Comparison of ENCODE assay signal across 8 mouse cellular contexts in genomic region chr16:32278396-32278795, GRCm38 (mm10). TPM values are rescaled to one million over a fixed set of nuclear protein-coding genes. Genes with fewer than 3 reads are reported as not detected.
DNase-seq lines count a peak whose midpoint lies in the region; ATAC-seq and TF ChIP-seq lines count a peak whose summit lies in the region.

No protein-coding gene starts in this region.

- peak overlapping the region; percentile 89 for H3K9ac ChIP-seq in heart, embryonic 14.5 days (ENCODE audit: low read length)
- peak overlapping the region; percentile 100; the same call in 1 of the 2 replicates for H3K9ac ChIP-seq in ES-E14 (ENCODE audit: insufficient read depth, low read depth, low read length, poor library complexity, severe bottlenecking)
- H3K9ac ChIP-seq in hindbrain, embryonic 11.5 days (ENCODE audit: low read depth, low read length): peak overlapping the region; percentile 88
- H3K9ac ChIP-seq in midbrain, embryonic 13.5 days (replicated peaks): peak overlapping the region; percentile 86

- H3K27ac ChIP-seq in heart, embryonic 14.5 days (replicated peaks in 1 of 2; ENCODE audit: control insufficient read depth in 1 of 2, insufficient read depth in 1 of 2, low read depth in 2 of 2, low read length in 2 of 2): peak overlapping the region; percentile 96; a peak in 3 of 4 replicates
- peak overlapping the region; percentile 99; the same call in 1 of the 2 replicates for H3K27ac ChIP-seq in ES-E14 (ENCODE audit: insufficient read depth, low read depth, low read length, poor library complexity, severe bottlenecking)
- H3K27ac ChIP-seq in hindbrain, embryonic 11.5 days (ENCODE audit: low read depth, low read length): peak overlapping the region; percentile 86; the same call in 1 of the 2 replicates
- peak overlapping the region; percentile 95; the same call in 1 of the 2 replicates for H3K27ac ChIP-seq in midbrain, embryonic 13.5 days

- peak overlapping the region; percentile 70 for H3K4me2 ChIP-seq in heart, embryonic 14.5 days (ENCODE audit: low read length)
- H3K4me2 ChIP-seq in hindbrain, embryonic 11.5 days (replicated peaks; ENCODE audit: low read depth, low read length): peak overlapping the region; percentile 67
- H3K4me2 ChIP-seq in midbrain, embryonic 13.5 days (replicated peaks): peak overlapping the region; percentile 59

- 55% methylated on average over 7 of the region's 7 CpGs for WGBS in heart, embryonic 14.5 days
- WGBS in hindbrain, embryonic 11.5 days: 59% methylated on average over 7 of the region's 7 CpGs
- WGBS in midbrain, embryonic 13.5 days: 63% methylated on average over 7 of the region's 7 CpGs

- H3K9me3 ChIP-seq in heart, embryonic 14.5 days (ENCODE audit: control insufficient read depth, low read length): peaks cover 9% of the 10 kb centered on the region; the same call in 1 of the 2 replicates
- H3K9me3 ChIP-seq in ES-E14 (ENCODE audit: control insufficient read depth, insufficient read depth, low read depth, low read length): no peaks in the 10 kb centered on the region
- no peaks in the 10 kb centered on the region for H3K9me3 ChIP-seq in hindbrain, embryonic 11.5 days (ENCODE audit: control insufficient read depth, low read length)
- H3K9me3 ChIP-seq in midbrain, embryonic 13.5 days: no peaks in the 10 kb centered on the region

- ATAC-seq in heart, embryonic 14.5 days (ENCODE audit: insufficient number of reproducible peaks, insufficient read depth, low FRiP score, low read depth): no peak
- ATAC-seq in hindbrain, embryonic 11.5 days (ENCODE audit: low FRiP score): no peak
- ATAC-seq in midbrain, embryonic 13.5 days: no peak

- H3K4me3 ChIP-seq in heart, embryonic 14.5 days (ENCODE audit: control insufficient read depth in 1 of 2, insufficient read depth in 1 of 2, low read depth in 1 of 2, low read length in 2 of 2): peak overlapping the region; percentile 72 to 100
- H3K4me3 ChIP-seq in ES-E14 (ENCODE audit: insufficient read depth in 1 of 2, low read depth in 1 of 2, low read length in 2 of 2, poor library complexity in 1 of 2, severe bottlenecking in 1 of 2): peak overlapping the region; percentile 92 to 99
- peak overlapping the region; percentile 75 for H3K4me3 ChIP-seq in hindbrain, embryonic 11.5 days (ENCODE audit: low read depth, low read length)
- H3K4me3 ChIP-seq in midbrain, embryonic 13.5 days (replicated peaks): peak overlapping the region; percentile 84

- H3K27me3 ChIP-seq in heart, embryonic 14.5 days (ENCODE audit: control insufficient read depth, insufficient read depth, low read length): no peaks in the 10 kb centered on the region
- no peaks in the 10 kb centered on the region for H3K27me3 ChIP-seq in hindbrain, embryonic 11.5 days (ENCODE audit: control insufficient read depth, insufficient read depth, low read length)
- H3K27me3 ChIP-seq in midbrain, embryonic 13.5 days: no peaks in the 10 kb centered on the region

- intact Hi-C loops in heart, postnatal 10 days (cut with DNase I): loop anchor here (2.0 to 5.0 kb wide), 2 partner anchors 54 to 184 kb away; partner anchors contain the start of gene Ubxn7
- intact Hi-C loops in left cerebral cortex, postnatal 25 days (cut with DNase I): no loop called here

- no peak for DNase-seq in heart, postnatal 10 days
- DNase-seq in ES-E14 (ENCODE audit: low read depth, low spot score): no peak
- DNase-seq in hindbrain, embryonic 11.5 days (ENCODE audit: low spot score): no peak
- no peak for DNase-seq in right cerebral cortex, postnatal 36 days (ENCODE audit: low spot score in 2 of 2)
- DNase-seq in adrenal gland, adult 8-10 months: no peak
- DNase-seq in left cerebral cortex, postnatal 25 days (ENCODE audit: low spot score in 2 of 2): no peak

- H3K36me3 ChIP-seq in heart, embryonic 14.5 days (ENCODE audit: control insufficient read depth, insufficient read depth, low read length): peaks cover 18% of the 10 kb centered on the region
- H3K36me3 ChIP-seq in ES-E14 (ENCODE audit: control insufficient read depth, insufficient read depth, low read length, poor library complexity, severe bottlenecking): peaks cover 9% of the 10 kb centered on the region
- 0 out of 2 replicates have a peak, but pooled peaks cover 2% of the 10 kb centered on the region for H3K36me3 ChIP-seq in hindbrain, embryonic 11.5 days (ENCODE audit: control insufficient read depth, insufficient read depth, low read length)
- H3K36me3 ChIP-seq in midbrain, embryonic 13.5 days: peaks cover 17% of the 10 kb centered on the region

- peaks cover 0 to 15% of the 10 kb centered on the region in 2 experiments; a peak in 2 of 4 replicates for H3K4me1 ChIP-seq in heart, embryonic 14.5 days (ENCODE audit: control insufficient read depth in 2 of 2, insufficient read depth in 2 of 2, low read length in 2 of 2)
- H3K4me1 ChIP-seq in ES-E14 (ENCODE audit: control insufficient read depth in 2 of 2, insufficient read depth in 2 of 2, low read length in 2 of 2, poor library complexity in 1 of 2): peaks cover 0 to 9% of the 10 kb centered on the region in 2 experiments; a peak in 3 of 4 replicates
- H3K4me1 ChIP-seq in hindbrain, embryonic 11.5 days (replicated peaks; ENCODE audit: control insufficient read depth, insufficient read depth, low read length): no peaks in the 10 kb centered on the region
- peaks cover 45% of the 10 kb centered on the region for H3K4me1 ChIP-seq in midbrain, embryonic 13.5 days (replicated peaks)

- in situ Hi-C loops in ES-E14 (cut with MboI; ENCODE audit: low sequenced_read_pairs in 2 of 2, unreplicated experiment in 2 of 2): no loop called here

TF ChIP-seq in ES-E14, 5 proteins besides CTCF, POLR2A, EP300 and RAD21:
- TF ChIP-seq ZNF384 (IDR thresholded peaks at IDR 0.05; ENCODE audit: low read depth, low read length) (no peak), CHD2 (IDR thresholded peaks at IDR 0.05; ENCODE audit: low read depth, low read length) (no peak), HCFC1 (IDR thresholded peaks at IDR 0.05; ENCODE audit: borderline replicate concordance, insufficient read depth, low read length) (no peak), ZC3H11A (IDR thresholded peaks at IDR 0.05; ENCODE audit: borderline replicate concordance, low read depth, low read length) (no peak), MAFK (IDR thresholded peaks at IDR 0.05; ENCODE audit: insufficient read depth, low read depth, low read length) (no peak)
TF ChIP-seq in ES-E14: peak in this region for 0.

RNA-seq across cellular contexts. Expression of gene Rnf168, which starts 1.1 kb away (rescaled TPM):
- polyA plus RNA-seq in heart, embryonic 14.5 days (2014; fragmentation: Nextera tagmentation; extraction: Ambion mirVana): 18.1 and 18.8 TPM in 2 replicates
- total RNA-seq in heart, postnatal 10 days (2021): 10 to 100 TPM; 16.1 to 18.5 TPM
- 21.3 and 28.2 TPM in 2 replicates for total RNA-seq in ES-E14 (2012; rRNA removed)
- 25.8 and 31.1 TPM in 2 replicates for polyA plus RNA-seq in hindbrain, embryonic 11.5 days (2014; fragmentation: Nextera tagmentation; extraction: Ambion mirVana)
- polyA plus RNA-seq in midbrain, embryonic 13.5 days (2015; fragmentation: Nextera tagmentation; extraction: Ambion mirVana): 26.9 and 29.7 TPM in 2 replicates
- 10 to 100 TPM; 24.5 to 30.2 (median 26.0) TPM for total RNA-seq in adrenal gland, adult 8-10 months (2022)
- 10 to 100 TPM; 27.7 TPM for total RNA-seq in left cerebral cortex, postnatal 25 days (2021)

RNA-seq across cellular contexts. Expression of gene Smco1, which starts 7.1 kb away (rescaled TPM):
- 0.14 TPM in 1 of 2 replicates, not detected in the other for polyA plus RNA-seq in heart, embryonic 14.5 days (2014; fragmentation: Nextera tagmentation; extraction: Ambion mirVana)
- 1 to 10 TPM; 7.9 to 9.6 TPM for total RNA-seq in heart, postnatal 10 days (2021)
- total RNA-seq in ES-E14 (2012; rRNA removed): not detected in 2 replicates
- not detected in 2 replicates for polyA plus RNA-seq in hindbrain, embryonic 11.5 days (2014; fragmentation: Nextera tagmentation; extraction: Ambion mirVana)
- 0.14 and 0.15 TPM in 2 replicates for polyA plus RNA-seq in midbrain, embryonic 13.5 days (2015; fragmentation: Nextera tagmentation; extraction: Ambion mirVana)
- not detected for total RNA-seq in adrenal gland, adult 8-10 months (2022)
- total RNA-seq in left cerebral cortex, postnatal 25 days (2021): under 1 TPM in 1 of 2 experiments, not detected in 1; 0.50 TPM

RNA-seq across cellular contexts. Expression of gene Wdr53, which starts 31.4 kb away (rescaled TPM):
- 10.9 and 11.5 TPM in 2 replicates for polyA plus RNA-seq in heart, embryonic 14.5 days (2014; fragmentation: Nextera tagmentation; extraction: Ambion mirVana)
- 1 to 10 TPM; 6.8 to 6.9 TPM for total RNA-seq in heart, postnatal 10 days (2021)
- total RNA-seq in ES-E14 (2012; rRNA removed): 11.5 and 14.9 TPM in 2 replicates
- polyA plus RNA-seq in hindbrain, embryonic 11.5 days (2014; fragmentation: Nextera tagmentation; extraction: Ambion mirVana): 16.6 and 18.8 TPM in 2 replicates
- polyA plus RNA-seq in midbrain, embryonic 13.5 days (2015; fragmentation: Nextera tagmentation; extraction: Ambion mirVana): 15.6 and 16.2 TPM in 2 replicates
- total RNA-seq in adrenal gland, adult 8-10 months (2022): 10 to 100 TPM; 13.0 to 17.8 (median 14.9) TPM
- 10 to 100 TPM; 11.8 to 12.6 TPM for total RNA-seq in left cerebral cortex, postnatal 25 days (2021)

RNA-seq across cellular contexts. Expression of gene Fbxo45, which starts 31.4 kb away (rescaled TPM):
- polyA plus RNA-seq in heart, embryonic 14.5 days (2014; fragmentation: Nextera tagmentation; extraction: Ambion mirVana): 12.9 and 13.0 TPM in 2 replicates
- 10 to 100 TPM; 15.5 to 16.3 TPM for total RNA-seq in heart, postnatal 10 days (2021)
- total RNA-seq in ES-E14 (2012; rRNA removed): 11.4 and 14.2 TPM in 2 replicates
- polyA plus RNA-seq in hindbrain, embryonic 11.5 days (2014; fragmentation: Nextera tagmentation; extraction: Ambion mirVana): 15.6 and 22.8 TPM in 2 replicates
- polyA plus RNA-seq in midbrain, embryonic 13.5 days (2015; fragmentation: Nextera tagmentation; extraction: Ambion mirVana): 8.3 and 8.4 TPM in 2 replicates
- 10 to 100 TPM; 16.8 to 20.1 (median 19.2) TPM for total RNA-seq in adrenal gland, adult 8-10 months (2022)
- 10 to 100 TPM; 46.8 to 49.6 TPM for total RNA-seq in left cerebral cortex, postnatal 25 days (2021)

RNA-seq across cellular contexts. Expression of gene Ubxn7, which starts 53.7 kb away (rescaled TPM):
- 19.4 and 21.8 TPM in 2 replicates for polyA plus RNA-seq in heart, embryonic 14.5 days (2014; fragmentation: Nextera tagmentation; extraction: Ambion mirVana)
- 10 to 100 TPM; 34.0 to 35.4 TPM for total RNA-seq in heart, postnatal 10 days (2021)
- total RNA-seq in ES-E14 (2012; rRNA removed): 44.2 and 47.6 TPM in 2 replicates
- polyA plus RNA-seq in hindbrain, embryonic 11.5 days (2014; fragmentation: Nextera tagmentation; extraction: Ambion mirVana): 24.9 and 40.5 TPM in 2 replicates
- polyA plus RNA-seq in midbrain, embryonic 13.5 days (2015; fragmentation: Nextera tagmentation; extraction: Ambion mirVana): 28.5 and 33.1 TPM in 2 replicates
- 10 to 100 TPM; 58.8 to 79.6 (median 69.9) TPM for total RNA-seq in adrenal gland, adult 8-10 months (2022)
- total RNA-seq in left cerebral cortex, postnatal 25 days (2021): 10 to 100 TPM; 46.8 to 50.1 TPM
